Mouse (Mus musculus) intestine, embryonic 14.5 days (tissue): ENCODE measurements at regions not wholly inside any gene's neighbourhood (a gene's known extent, or its start where the extent isn't known, plus 50 kb on each side); places are given as distances from the start of the nearest gene placed in this dataset.
A peak's percentile ranks its signal among the peaks of the same experiment; 100 is the strongest.

Experiments
- ATAC-seq: fragments of 200-750 bp; cut with Nextera tagmentation; replicated peaks from 2 replicates; pipeline ENCODE4 v1.8.0; 2017; ENCODE audit warnings: low read depth, moderate number of reproducible peaks, moderate TSS enrichment, moderate library complexity; ENCODE audit not compliant: low FRiP score, low TSS enrichment
- DNase-seq: peaks from one replicate; pipeline ENCODE4 v3.0.0-alpha.2; 2018; ENCODE audit warnings: low spot score
- H3K27ac ChIP-seq: fragments of 300-500 bp; sonication (generic); 2 replicates; pipeline ENCODE4 v1.5.1; 2014; ENCODE audit warnings: low read depth, mild to moderate bottlenecking, control low read depth
- H3K27me3 ChIP-seq: fragments of 300-500 bp; sonication (generic); replicated peaks from 2 replicates; pipeline ENCODE4 v1.6.1; 2014; ENCODE audit warnings: low read length, control low read depth; ENCODE audit not compliant: control insufficient read depth, insufficient read depth
- H3K36me3 ChIP-seq: fragments of 300-500 bp; sonication (generic); 2 replicates; pipeline ENCODE4 v1.6.1; 2014; ENCODE audit warnings: low read length, control low read depth; ENCODE audit not compliant: control insufficient read depth, insufficient read depth
- H3K4me1 ChIP-seq: fragments of 300-500 bp; sonication (generic); replicated peaks from 2 replicates; pipeline ENCODE4 v1.6.1; 2014; ENCODE audit warnings: low read length, control low read depth, mixed read lengths; ENCODE audit not compliant: control insufficient read depth, insufficient read depth
- H3K4me2 ChIP-seq: fragments of 300-500 bp; sonication (generic); 2 replicates; pipeline ENCODE4 v1.6.1; 2014; ENCODE audit warnings: low read length
- H3K4me3 ChIP-seq: fragments of 300-500 bp; sonication (generic); 2 replicates; pipeline ENCODE4 v1.5.1; 2014; ENCODE audit warnings: low read depth, low read length, control low read depth, mixed read lengths
- H3K9ac ChIP-seq: fragments of 300-500 bp; sonication (generic); 2 replicates; pipeline ENCODE4 v1.6.1; 2014; ENCODE audit warnings: mild to moderate bottlenecking, low read length
- H3K9me3 ChIP-seq: fragments of 300-500 bp; sonication (generic); 2 replicates; pipeline ENCODE4 v1.6.1; 2016; ENCODE audit warnings: low read length, control low read depth; ENCODE audit not compliant: control insufficient read depth
- WGBS: fragments of 180-500 bp; shearing (Covaris S2); extraction: QIAGEN DNeasy Blood & Tissue Kit; methylation state at CpG from one replicate; pipeline ENCODE4 v1.1.7; 2014; 5-methylcytosine and 5-hydroxymethylcytosine counted together

DNA sequence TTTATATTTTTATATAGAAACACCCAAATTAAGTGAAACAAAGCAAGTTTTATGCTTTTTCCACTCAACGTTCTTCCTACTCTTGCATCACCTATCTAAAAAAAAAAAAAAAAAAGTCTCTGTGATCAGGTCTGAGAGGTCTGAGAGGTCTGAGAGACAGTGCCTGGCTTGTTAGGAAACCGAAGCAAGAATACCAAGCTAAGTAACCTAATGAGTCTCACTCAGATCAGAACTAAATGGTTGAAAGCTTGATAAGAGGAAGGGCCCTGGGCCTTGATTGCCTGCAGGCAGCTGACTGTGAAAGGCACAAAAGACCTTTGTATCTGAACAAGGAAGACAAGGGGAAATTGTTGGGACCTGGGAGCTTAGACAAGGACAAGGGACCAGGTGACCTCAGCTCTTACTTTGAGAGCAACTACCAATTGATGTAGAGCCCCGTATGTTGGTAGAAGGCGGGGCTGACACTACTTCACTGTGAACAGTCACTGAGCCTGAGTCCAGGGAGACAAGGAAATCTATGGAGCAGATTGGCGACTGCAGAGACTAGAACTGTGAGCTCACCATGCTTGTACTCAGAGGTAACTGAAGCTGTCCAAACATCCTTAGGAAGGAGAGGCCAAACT is 362.8 kb upstream of the Lrrc3b start:
- Histone ChIP-seq H3K36me3 (no peaks in the 10 kb centered on the region), H3K4me2 (no peak overlapping the region), H3K4me1 (no peaks in the 10 kb centered on the region), H3K4me3 (no peak overlapping the region), H3K9me3 (no peaks in the 10 kb centered on the region), H3K27me3 (no peaks in the 10 kb centered on the region), H3K9ac (no peak overlapping the region), H3K27ac (no peak overlapping the region)
- DNase-seq = peak; percentile 59
- ATAC-seq = peak; percentile 91
- 71% methylated on average over 5 of the region's 5 CpGs for WGBS

DNA sequence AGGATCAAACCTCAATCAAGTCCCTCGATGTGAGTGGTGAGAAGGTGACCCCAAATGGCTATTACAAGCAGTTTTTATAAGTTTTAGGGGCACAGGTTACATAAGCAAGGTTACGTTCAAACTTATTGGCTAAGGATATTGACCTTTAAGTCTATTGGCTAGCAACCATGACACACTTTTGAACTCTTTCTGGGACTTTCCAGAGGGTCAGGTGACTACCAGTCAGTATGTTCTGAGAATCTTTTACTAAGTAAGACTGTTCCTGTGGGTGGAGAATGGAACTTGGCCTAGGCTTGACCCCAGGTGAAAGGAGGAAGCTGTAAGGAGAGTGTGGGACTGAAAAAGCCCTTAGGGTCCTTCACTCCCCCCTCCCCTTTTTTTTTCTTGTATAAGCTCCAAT is 370.3 kb upstream of the Lrrc3b start:
- ATAC-seq (no peak), DNase-seq (no peak)
- H3K36me3 ChIP-seq = no peaks in the 10 kb centered on the region
- 0 out of 2 replicates have a peak, but pooled peaks cover 3% of the 10 kb centered on the region for H3K9me3 ChIP-seq
- no peak overlapping the region for H3K4me3 ChIP-seq
- H3K4me1 ChIP-seq = no peaks in the 10 kb centered on the region
- 79% methylated on average over 2 of the region's 2 CpGs for WGBS
- no peaks in the 10 kb centered on the region for H3K27me3 ChIP-seq
- no peak overlapping the region for H3K4me2 ChIP-seq
- no peak overlapping the region for H3K27ac ChIP-seq
- no peak overlapping the region for H3K9ac ChIP-seq

DNA sequence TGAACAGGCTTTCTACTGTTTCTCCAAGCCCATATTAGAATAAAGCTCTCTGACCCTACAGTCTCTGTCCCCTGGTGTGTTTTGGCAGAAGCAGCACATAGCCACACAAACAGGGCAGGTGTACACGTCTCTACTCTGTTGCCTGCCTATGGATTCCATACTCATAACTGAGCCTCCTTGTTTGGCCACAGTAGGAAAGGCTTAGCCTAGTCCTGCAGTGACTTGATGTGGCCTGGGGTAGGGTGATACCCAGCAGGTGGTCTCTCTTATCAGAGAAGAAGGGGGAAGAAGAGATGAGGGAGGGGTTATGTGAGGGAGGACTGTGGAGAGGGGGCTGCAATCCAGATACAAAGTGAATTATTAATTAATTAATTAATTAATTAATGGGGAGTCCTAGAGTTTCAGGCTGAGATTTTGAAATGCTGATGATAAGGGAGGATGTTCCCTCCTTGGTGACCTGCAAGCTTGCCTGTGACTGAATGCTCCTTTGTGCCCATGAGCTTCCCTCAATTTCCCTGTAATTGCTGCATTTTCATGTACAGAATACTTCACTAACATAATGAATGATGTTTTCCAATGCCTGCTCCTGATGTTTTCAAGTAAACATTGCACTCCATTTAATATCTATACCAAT is 402.7 kb upstream of the Lrrc3b start:
- no peaks in the 10 kb centered on the region for H3K4me1 ChIP-seq
- no peaks in the 10 kb centered on the region for H3K9me3 ChIP-seq
- DNase-seq (no peak), ATAC-seq (no peak)
- 76% methylated on average over 1 of the region's 1 CpGs for WGBS
- no peak overlapping the region for H3K9ac ChIP-seq
- H3K36me3 ChIP-seq = no peaks in the 10 kb centered on the region
- no peak overlapping the region for H3K27ac ChIP-seq
- H3K27me3 ChIP-seq = no peaks in the 10 kb centered on the region
- no peak overlapping the region for H3K4me3 ChIP-seq
- H3K4me2 ChIP-seq = no peak overlapping the region

DNA sequence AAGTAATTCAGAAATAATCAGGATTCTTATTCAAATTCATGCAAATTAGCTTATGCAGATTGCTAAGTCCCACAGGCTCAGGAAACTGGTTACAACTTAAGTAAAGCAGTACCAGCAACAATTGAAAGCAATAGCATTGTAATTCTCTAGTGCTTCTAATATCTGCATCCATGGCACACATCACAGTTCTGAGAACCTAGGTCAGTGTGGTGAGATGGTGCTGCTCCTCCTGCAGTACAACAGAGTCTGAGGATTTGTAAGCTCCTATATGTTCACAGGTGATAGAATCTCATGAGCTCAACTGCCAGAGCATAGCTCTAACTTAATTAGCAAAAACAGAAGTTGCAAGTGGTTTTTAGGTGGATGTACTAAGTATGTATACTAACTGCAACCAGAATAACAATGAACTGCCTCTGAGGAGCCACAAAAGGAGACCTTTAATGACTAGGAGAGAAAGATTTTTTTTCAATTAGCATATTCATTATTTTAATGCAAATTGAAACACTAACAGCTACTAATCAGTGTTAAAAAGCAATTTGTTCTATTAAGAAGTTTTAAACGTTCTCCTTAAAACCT is 403.3 kb upstream of the Lrrc3b start:
- no peak for DNase-seq
- Histone ChIP-seq H3K9me3 (no peaks in the 10 kb centered on the region), H3K27ac (no peak overlapping the region), H3K4me2 (no peak overlapping the region), H3K9ac (no peak overlapping the region), H3K27me3 (no peaks in the 10 kb centered on the region), H3K4me1 (no peaks in the 10 kb centered on the region), H3K36me3 (no peaks in the 10 kb centered on the region), H3K4me3 (no peak overlapping the region)
- WGBS = 58% methylated on average over 1 of the region's 1 CpGs
- no peak for ATAC-seq

DNA sequence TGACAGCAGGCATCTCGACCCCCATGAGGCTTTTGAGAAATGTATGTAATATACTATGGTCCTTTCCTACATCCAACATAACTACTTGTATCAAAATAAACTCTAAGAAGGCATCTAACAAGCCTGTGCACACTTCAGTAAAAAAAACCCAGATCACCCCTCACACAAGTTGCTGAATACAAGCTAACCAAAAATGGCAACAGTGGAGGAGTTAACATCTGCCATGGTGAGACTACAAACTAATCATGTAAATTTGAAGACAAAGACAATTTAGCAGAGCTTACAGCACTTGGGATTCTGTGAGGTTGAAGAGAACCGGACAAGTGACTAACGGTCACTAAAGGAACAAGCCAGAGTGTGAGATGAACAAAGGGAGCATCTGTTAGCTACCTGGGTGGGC is 380.6 kb upstream of the Ngly1 start:
- no peaks in the 10 kb centered on the region for H3K36me3 ChIP-seq
- H3K9me3 ChIP-seq = no peaks in the 10 kb centered on the region
- H3K4me2 ChIP-seq = no peak overlapping the region
- WGBS = 78% methylated on average over 3 of the region's 3 CpGs
- no peaks in the 10 kb centered on the region for H3K4me1 ChIP-seq
- ATAC-seq (no peak), DNase-seq (no peak)
- H3K27ac ChIP-seq = no peak overlapping the region
- H3K27me3 ChIP-seq = no peaks in the 10 kb centered on the region
- H3K9ac ChIP-seq = no peak overlapping the region
- no peak overlapping the region for H3K4me3 ChIP-seq

DNA sequence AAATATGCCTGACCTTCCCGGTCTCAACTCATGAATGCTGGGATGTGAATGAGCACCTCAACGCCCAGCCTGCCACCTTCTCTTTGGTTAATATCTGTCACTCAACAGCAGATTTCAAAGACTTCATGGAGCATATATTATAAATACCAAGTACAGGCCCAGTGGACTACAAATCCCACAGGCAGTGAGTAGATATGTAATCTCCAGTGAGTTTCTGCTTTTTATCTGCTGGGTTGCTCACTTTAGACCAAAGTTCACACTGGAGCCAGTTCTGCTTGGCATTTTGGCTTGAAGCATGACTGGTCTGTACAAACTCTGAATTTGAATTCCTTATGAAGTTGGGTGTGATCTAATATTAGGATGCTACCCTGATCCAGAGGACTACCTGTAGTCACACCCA is 377.1 kb upstream of the Ngly1 start:
- ATAC-seq (no peak), DNase-seq (no peak)
- 83% methylated on average over 2 of the region's 2 CpGs for WGBS
- Histone ChIP-seq H3K4me1 (no peaks in the 10 kb centered on the region), H3K4me2 (no peak overlapping the region), H3K9me3 (no peaks in the 10 kb centered on the region), H3K4me3 (no peak overlapping the region), H3K9ac (no peak overlapping the region), H3K27ac (no peak overlapping the region), H3K27me3 (no peaks in the 10 kb centered on the region), H3K36me3 (no peaks in the 10 kb centered on the region)

DNA sequence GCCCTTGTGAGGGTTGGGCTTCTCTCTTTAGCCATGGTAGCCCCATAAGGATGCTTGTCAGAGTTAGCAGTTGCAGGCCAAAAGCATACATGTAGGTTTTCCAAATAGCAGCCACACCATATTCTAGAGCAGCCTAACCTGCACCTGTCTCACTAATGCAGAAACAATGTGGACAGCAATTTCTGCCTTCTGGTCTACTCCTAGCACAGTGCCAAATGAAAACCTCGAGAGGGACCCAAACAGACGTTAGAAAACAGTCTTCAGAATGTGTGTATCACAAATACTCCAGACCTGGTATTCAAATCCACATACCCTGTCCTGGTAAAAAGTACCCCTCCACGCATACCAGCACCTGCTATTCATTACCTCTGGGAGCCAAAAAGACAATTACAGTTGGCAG is 368.9 kb upstream of the Ngly1 start:
- Histone ChIP-seq H3K4me2 (no peak overlapping the region), H3K9ac (no peak overlapping the region), H3K27ac (no peak overlapping the region), H3K4me3 (no peak overlapping the region), H3K36me3 (no peaks in the 10 kb centered on the region), H3K27me3 (no peaks in the 10 kb centered on the region), H3K9me3 (no peaks in the 10 kb centered on the region), H3K4me1 (no peaks in the 10 kb centered on the region; the same call in 1 of the 2 replicates)
- DNase-seq (no peak), ATAC-seq (no peak)
- WGBS = 78% methylated on average over 3 of the region's 3 CpGs

DNA sequence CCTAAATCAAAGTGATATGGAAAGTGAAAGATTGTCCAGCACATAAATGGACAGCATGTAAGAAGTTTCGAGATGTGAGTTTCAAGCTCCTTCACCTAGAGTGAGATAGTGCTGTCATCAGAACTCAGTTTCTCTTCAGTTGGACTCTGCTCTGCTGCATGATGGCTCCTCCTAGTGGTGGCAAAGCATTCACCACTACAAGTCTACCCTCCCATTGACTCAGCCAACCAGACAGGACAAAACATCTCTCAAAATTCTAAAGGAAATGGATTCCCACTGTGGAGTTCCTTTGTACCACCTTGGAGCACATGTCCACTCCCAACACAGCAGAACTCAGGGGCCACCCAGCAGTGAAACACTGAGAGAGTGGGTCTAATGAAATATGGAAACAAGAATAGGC is 367.8 kb upstream of the Ngly1 start:
- peak; percentile 51 for DNase-seq
- ATAC-seq = 0 out of 2 replicates have a peak, but pooled peaks have one; percentile 53
- 75% methylated on average over 1 of the region's 1 CpGs for WGBS

More for the DNA sequence above, 367.8 kb upstream of the Ngly1 start:
- Histone ChIP-seq H3K4me2 (no peak overlapping the region), H3K4me1 (no peaks in the 10 kb centered on the region; the same call in 1 of the 2 replicates), H3K27me3 (no peaks in the 10 kb centered on the region), H3K9me3 (no peaks in the 10 kb centered on the region), H3K36me3 (no peaks in the 10 kb centered on the region), H3K4me3 (no peak overlapping the region), H3K9ac (no peak overlapping the region), H3K27ac (no peak overlapping the region)
